Mouse (Mus musculus): ENCODE measurements around the gene Ell. TPM values are rescaled to one million over a fixed set of nuclear protein-coding genes. Genes with fewer than 3 reads are reported as not detected.
"Not testable (repeated sequence)": the region's sequence is repeated elsewhere in the genome, so short reads cannot be mapped to it uniquely, and the experiment has no call there.

Gene Ell
- polyA plus RNA-seq, 1 experiment from 2014 or later, result 33.9 TPM

- no peak overlapping the region for H3K27ac ChIP-seq
- 95% methylated on average over 18 of the region's 18 CpGs for WGBS (ENCODE audit: missing documents)
- no peaks in the 10 kb centered on the region for H3K79me2 ChIP-seq (ENCODE audit: inconsistent target)
- H3K4me3 ChIP-seq (ENCODE audit: inconsistent target), result no peak overlapping the region
- H3K36me3 ChIP-seq (ENCODE audit: inconsistent target), result peaks cover 81% of the 10 kb centered on the region
Measured at GRCm38 (mm10) chr8:70583476-70584387, 44.5 kb downstream of the Ell start.

- H3K79me2 ChIP-seq (ENCODE audit: inconsistent target), result no peaks in the 10 kb centered on the region
- H3K36me3 ChIP-seq (ENCODE audit: inconsistent target), result peaks cover 84% of the 10 kb centered on the region
- WGBS (ENCODE audit: missing documents), result 90% methylated on average over 8 of the region's 9 CpGs
- no peak overlapping the region for H3K4me3 ChIP-seq (ENCODE audit: inconsistent target)
- no peak overlapping the region for H3K27ac ChIP-seq
Measured at GRCm38 (mm10) chr8:70584606-70585257, 45.5 kb downstream of the Ell start.

- Histone ChIP-seq H3K36me3 (ENCODE audit: inconsistent target) (peaks cover 80% of the 10 kb centered on the region), H3K4me3 (ENCODE audit: inconsistent target) (no peak overlapping the region)
- WGBS (ENCODE audit: missing documents), result 59% methylated on average over 7 of the region's 7 CpGs
Measured at GRCm38 (mm10) chr8:70585258-70585652, 46.0 kb downstream of the Ell start.

GRCm38 (mm10) chr8:70587955-70588354 lies 48.7 kb downstream of the Ell start:
- not testable (repeated sequence) for H3K79me2 ChIP-seq (ENCODE audit: inconsistent target); H3K4me3 ChIP-seq (ENCODE audit: inconsistent target); H3K27ac ChIP-seq
- peaks cover 67% of the 10 kb centered on the region for H3K36me3 ChIP-seq (ENCODE audit: inconsistent target)
- 96% methylated on average over 4 of the region's 4 CpGs for WGBS (ENCODE audit: missing documents)

More at GRCm38 (mm10) chr8:70585258-70585652, 46.0 kb downstream of the Ell start:
- Histone ChIP-seq H3K27ac (no peak overlapping the region), H3K79me2 (ENCODE audit: inconsistent target) (no peaks in the 10 kb centered on the region)

GRCm38 (mm10) chr8:70591569-70591968 lies 52.3 kb downstream of the Ell start:
- no peak overlapping the region for H3K4me3 ChIP-seq (ENCODE audit: inconsistent target)
- peaks cover 9% of the 10 kb centered on the region; the same call in 1 of the 2 replicates for H3K79me2 ChIP-seq (ENCODE audit: inconsistent target)
- no peak overlapping the region for H3K27ac ChIP-seq
- H3K36me3 ChIP-seq (ENCODE audit: inconsistent target), result peaks cover 40% of the 10 kb centered on the region
- WGBS (ENCODE audit: missing documents), result 93% methylated on average over 11 of the region's 12 CpGs

GRCm38 (mm10) chr8:70593173-70593572 lies 53.9 kb downstream of the Ell start:
- Histone ChIP-seq H3K79me2 (ENCODE audit: inconsistent target) (peaks cover 9% of the 10 kb centered on the region; the same call in 1 of the 2 replicates), H3K36me3 (ENCODE audit: inconsistent target) (peaks cover 30% of the 10 kb centered on the region), H3K27ac (no peak overlapping the region), H3K4me3 (ENCODE audit: inconsistent target) (no peak overlapping the region)
- 86% methylated on average over 8 of the region's 8 CpGs for WGBS (ENCODE audit: missing documents)

GRCm38 (mm10) chr8:70593961-70594609 lies 54.8 kb downstream of the Ell start, which contains the start of gene Isyna1:
Isyna1 (plus strand) TSS chr8:70594373.
- peaks cover 25% of the 10 kb centered on the region for H3K36me3 ChIP-seq (ENCODE audit: inconsistent target)
- H3K79me2 ChIP-seq (ENCODE audit: inconsistent target), result peaks cover 9% of the 10 kb centered on the region; the same call in 1 of the 2 replicates
- peak within 1 kb of the TSS; percentile 22; the same call in 1 of the 2 replicates for H3K27ac ChIP-seq
- H3K4me3 ChIP-seq (ENCODE audit: inconsistent target), result peak within 1 kb of the TSS; percentile 16
- 4% methylated on average over 39 of the region's 40 CpGs for WGBS (ENCODE audit: missing documents)

GRCm38 (mm10) chr8:70594621-70595564 lies 55.6 kb downstream of the Ell start:
- WGBS (ENCODE audit: missing documents), result 28% methylated on average over 68 of the region's 82 CpGs
- Histone ChIP-seq H3K27ac (no peak overlapping the region), H3K79me2 (ENCODE audit: inconsistent target) (peaks cover 13% of the 10 kb centered on the region; the same call in 1 of the 2 replicates), H3K4me3 (ENCODE audit: inconsistent target) (peak overlapping the region; percentile 16), H3K36me3 (ENCODE audit: inconsistent target) (peaks cover 26% of the 10 kb centered on the region)

GRCm38 (mm10) chr8:70595811-70596210 lies 56.6 kb downstream of the Ell start:
- Histone ChIP-seq H3K4me3 (ENCODE audit: inconsistent target) (no peak overlapping the region), H3K27ac (no peak overlapping the region), H3K79me2 (ENCODE audit: inconsistent target) (peaks cover 22% of the 10 kb centered on the region; the same call in 1 of the 2 replicates), H3K36me3 (ENCODE audit: inconsistent target) (peaks cover 23% of the 10 kb centered on the region)
- 94% methylated on average over 12 of the region's 12 CpGs for WGBS (ENCODE audit: missing documents)

- peaks cover 20% of the 10 kb centered on the region for H3K36me3 ChIP-seq (ENCODE audit: inconsistent target)
Measured at GRCm38 (mm10) chr8:70596216-70596615, 57.0 kb downstream of the Ell start.

GRCm38 (mm10) chr8:70596775-70597416 lies 57.6 kb downstream of the Ell start:
- Histone ChIP-seq H3K36me3 (ENCODE audit: inconsistent target) (peaks cover 13% of the 10 kb centered on the region), H3K4me3 (ENCODE audit: inconsistent target) (no peak overlapping the region), H3K79me2 (ENCODE audit: inconsistent target) (peaks cover 30% of the 10 kb centered on the region; the same call in 1 of the 2 replicates), H3K27ac (no peak overlapping the region)
- WGBS (ENCODE audit: missing documents), result 90% methylated on average over 16 of the region's 17 CpGs

More at GRCm38 (mm10) chr8:70596216-70596615, 57.0 kb downstream of the Ell start:
- Histone ChIP-seq H3K4me3 (ENCODE audit: inconsistent target) (no peak overlapping the region), H3K27ac (no peak overlapping the region), H3K79me2 (ENCODE audit: inconsistent target) (peaks cover 24% of the 10 kb centered on the region; the same call in 1 of the 2 replicates)
- WGBS (ENCODE audit: missing documents), result 87% methylated on average over 16 of the region's 18 CpGs

- peaks cover 19% of the 10 kb centered on the region for H3K36me3 ChIP-seq (ENCODE audit: inconsistent target)
- peaks cover 37% of the 10 kb centered on the region for H3K79me2 ChIP-seq (ENCODE audit: inconsistent target)
- 96% methylated on average over 32 of the region's 68 CpGs for WGBS (ENCODE audit: missing documents)
- H3K4me3 ChIP-seq (ENCODE audit: inconsistent target), result no peak overlapping the region
- no peak overlapping the region for H3K27ac ChIP-seq
Measured at GRCm38 (mm10) chr8:70597417-70598272, 58.4 kb downstream of the Ell start.
